Mouse (Mus musculus) Muller cell, postnatal 12 days (primary cell): Measurements from ENCODE around the gene Zfp658.

Experiments used
- DNase-seq: peaks from one replicate; pipeline ENCODE4 v3.0.0-alpha.2; 2015; ENCODE audit errors: inconsistent ontology term

Gene Zfp658

DNA sequence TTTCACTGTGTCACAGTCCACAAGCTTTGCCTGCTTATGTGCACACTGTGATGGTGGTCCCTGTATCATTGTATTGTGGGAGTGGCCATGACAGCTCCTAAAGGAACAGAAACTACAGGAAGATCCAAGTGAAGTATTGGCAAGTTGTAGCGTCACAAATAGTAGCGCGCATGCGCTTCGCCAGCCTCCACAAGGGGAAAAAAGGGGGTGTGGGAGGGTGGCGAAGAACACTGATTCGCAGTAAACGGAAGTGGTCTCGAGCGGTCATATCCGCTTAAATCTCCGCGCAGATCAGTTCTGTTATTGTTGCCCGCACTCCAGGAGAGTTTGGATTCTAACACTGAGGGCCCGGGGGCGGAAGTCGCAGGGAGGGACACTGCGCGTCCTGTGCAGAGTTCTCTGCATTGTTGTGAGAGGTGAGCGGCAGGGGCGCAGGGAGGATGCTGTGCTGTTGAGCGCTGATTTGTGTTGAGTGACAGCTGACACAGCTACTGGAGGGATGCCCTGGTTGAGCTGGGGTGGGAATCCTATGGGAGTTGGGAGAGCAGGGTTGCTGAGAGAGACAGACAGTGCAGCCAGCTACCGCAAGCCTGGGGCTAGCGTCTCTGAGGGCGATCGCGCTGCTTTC, at the start of gene Zfp658:
TSS of gene Zfp658 (plus strand) at position 251 of the 628 bp plus-strand sequence.
- DNase-seq, result peak; percentile 92

DNA sequence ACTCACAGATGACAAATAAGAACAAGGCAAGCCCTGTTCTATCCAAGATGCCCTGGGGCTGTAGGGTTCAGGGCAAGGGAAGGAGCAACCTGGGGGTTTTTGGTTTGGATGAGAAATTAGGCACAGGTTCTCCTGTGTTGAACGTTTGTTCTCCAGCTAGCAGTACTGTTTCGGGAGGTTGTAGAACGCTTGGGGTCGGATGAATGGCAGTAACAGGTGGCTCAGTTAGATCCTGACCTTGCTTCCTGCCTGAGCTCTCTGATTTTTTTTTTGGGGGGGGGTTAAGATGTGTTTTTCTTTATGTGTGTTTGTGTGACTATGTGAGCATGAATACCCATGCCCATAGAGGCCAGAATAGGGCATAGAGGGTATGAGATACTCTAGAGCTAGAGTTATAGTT, 49.5 kb upstream of the Zfp658 start:
- no peak for DNase-seq

DNA sequence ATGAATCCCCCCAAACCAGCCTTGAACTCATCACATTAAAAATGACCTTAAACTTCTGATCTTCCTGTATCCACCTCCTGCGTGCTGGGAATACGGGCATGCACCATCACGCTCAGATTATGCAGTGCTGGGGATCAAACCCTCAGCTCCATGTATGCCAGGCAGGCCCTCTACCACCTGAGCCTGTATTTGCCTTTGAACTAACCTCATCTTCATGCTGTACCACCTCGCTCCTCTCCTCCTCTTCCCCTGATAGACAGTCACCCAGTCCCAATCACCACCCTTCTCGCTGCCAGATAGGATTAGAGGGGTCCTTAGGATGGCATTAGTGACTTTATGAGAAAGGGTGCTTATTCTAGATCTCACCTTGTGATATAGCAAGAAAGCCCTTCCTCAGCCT, 47.0 kb upstream of the Zfp658 start:
- no peak for DNase-seq

DNA sequence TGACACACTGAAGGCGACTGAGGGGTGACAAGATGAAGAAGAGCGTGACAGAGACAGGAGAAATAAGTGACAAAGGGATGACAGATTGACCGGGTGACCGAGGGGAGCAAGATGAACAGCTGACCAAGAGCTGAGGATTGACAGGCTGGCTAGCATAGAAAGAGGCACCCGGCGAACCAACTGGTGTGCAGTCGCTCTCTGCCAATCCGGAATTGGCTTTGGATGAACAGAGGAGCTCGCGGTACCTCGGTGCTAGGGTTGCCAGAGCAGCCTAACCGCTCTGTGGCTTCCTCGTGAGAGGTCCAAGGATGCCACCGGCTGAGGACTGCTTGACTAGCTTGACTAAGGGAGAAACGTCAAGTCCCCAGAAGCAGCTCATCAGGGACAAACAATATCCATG, 43.7 kb upstream of the Zfp658 start:
- no peak for DNase-seq

DNA sequence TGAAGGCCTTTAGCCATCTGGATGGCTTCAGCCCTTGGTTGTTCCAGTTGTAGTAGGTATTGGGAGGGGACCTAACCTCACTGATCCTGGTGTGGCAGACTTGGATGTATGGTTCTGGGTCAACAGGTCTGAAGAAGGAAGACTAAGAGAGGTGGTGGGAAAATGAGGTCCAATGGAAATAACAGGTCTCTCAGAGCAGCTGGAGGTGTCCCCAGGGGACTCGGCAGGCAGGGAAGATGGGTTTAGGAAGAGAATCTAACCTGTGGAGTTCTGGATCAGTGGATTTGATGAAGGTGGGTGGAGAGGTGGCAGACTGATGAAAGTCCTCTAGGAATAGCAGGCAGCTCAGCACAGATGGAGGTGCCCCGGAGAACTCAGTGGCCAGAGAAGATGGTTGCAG, 39.3 kb upstream of the Zfp658 start:
- no peak for DNase-seq

DNA sequence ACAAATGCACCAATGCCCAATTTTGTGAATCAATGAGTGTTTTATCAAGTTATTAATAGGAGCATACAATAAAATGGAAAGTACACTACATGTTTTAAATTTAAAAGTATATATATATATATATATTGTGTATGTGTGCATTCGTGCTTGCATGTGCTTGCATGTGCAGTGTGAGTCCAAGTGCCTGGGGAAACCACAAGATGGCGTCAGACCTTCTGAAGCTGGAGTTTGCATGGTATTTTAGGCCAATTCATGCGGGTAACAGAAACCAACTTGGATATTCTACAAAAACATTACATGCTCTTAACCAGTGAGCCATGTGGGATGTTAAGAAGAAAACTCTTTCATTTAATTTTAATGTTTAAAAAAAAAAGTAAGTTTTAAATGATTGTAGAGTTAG, 36.7 kb upstream of the Zfp658 start:
- DNase-seq, result no peak

DNA sequence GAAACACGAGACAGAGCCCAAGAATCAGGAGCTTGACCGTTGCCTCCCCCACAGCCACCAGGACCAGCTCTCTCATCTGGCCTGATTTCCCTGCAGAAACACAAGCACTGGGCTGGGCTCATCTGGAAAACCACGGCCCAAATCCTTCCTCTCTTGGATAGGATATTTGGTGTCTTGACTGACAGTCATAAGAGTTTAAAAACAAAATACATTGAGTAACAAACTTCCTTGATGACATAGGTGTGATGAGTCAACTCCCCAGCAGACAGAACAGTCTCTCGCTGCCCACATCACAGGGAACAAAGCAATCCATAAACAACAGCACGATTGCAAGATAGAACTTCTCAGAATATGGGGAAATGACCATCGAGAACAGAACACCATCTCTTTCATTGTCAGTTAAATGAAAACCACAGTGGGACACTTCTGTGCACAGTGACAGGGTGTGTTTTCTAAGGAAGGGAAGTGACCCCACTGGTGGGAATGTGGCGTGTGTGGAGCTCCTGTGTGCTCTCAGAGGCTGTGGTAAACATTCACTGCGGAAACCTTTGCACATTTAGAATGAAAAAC, 31.8 kb upstream of the Zfp658 start:
- no peak for DNase-seq

DNA sequence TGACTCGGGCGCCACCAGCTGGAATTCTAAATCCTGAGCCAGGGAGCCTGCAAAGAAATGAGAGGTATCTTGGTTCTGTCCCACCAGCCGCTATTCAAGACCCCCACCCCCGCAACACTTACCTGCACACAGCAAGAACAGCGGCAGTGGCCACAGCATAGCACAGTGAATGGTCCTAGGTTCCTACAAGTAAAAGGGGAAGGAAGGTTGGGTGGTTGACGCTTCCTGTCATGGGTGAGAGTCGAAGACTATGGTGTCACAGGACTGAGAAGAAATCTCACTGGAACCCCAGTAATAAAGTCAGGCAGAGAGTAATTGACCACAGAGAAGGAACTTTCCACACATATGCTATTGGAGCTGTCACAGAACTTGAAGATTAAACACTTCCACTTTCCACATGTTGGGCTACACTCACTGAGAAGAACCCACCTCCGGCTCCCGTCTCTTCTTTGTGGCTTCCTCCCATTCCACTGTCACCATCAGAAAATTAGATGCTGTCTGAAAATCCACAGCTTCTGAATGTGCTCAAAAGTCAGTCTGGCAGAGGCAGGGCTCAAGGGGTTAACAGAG, 29.0 kb upstream of the Zfp658 start:
- no peak for DNase-seq

DNA sequence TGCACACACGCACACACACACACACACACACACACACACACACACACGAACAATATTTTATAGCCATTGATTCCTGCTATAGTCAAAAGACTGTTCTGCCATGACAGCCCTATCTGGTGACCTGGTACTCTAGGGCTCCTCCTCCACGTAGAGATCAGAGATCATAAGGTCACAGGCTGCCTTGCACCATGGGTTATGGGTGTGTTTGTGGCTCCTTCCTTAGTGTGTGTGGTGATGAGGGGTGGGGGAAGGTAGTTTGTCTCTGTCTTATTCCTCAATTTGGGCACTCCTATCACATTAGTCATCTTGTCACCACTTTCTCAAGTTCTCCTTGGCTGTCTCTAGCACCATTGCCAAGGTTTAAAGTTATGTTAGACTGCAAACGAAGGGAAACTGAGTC, 23.5 kb upstream of the Zfp658 start:
- no peak for DNase-seq

DNA sequence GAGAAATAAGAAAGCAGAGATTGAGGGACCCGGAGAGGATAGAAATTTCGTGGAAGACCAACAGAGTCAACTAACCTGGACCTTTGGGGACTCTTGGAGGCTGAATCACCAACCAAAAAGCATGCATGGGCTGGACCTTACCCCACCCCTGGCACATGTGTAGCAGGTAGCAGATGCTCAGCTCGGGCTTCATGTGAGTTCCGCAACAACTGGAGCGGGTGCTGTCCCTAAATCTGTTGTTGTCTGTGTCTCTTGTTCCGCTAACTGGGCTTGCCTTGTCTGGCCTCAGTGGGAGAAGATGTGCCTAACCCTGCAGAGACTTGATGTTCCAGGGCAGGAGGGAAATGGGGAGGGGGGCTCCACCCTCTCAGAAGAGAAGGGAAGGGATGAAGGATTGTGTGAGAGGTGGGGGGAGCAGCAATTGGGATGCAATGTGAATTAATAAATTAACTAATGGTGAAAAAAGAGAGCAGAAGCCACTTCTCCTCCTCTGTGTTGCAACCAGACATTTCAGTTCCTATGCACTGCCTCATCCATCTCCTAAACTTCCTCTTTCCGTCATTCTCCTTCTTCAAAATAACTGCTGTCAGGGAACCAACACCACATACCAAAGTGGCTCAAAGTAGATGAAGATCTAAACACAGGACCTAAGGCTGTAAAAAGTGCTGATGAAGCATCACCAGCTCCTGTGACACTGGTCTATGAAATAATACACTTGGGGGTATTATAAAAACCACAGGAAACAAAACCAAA, 17.7 kb upstream of the Zfp658 start, which contains the start of gene Cd33:
TSS of gene Cd33 (minus strand) at position 204 of the 753 bp plus-strand sequence.
- no peak for DNase-seq

DNA sequence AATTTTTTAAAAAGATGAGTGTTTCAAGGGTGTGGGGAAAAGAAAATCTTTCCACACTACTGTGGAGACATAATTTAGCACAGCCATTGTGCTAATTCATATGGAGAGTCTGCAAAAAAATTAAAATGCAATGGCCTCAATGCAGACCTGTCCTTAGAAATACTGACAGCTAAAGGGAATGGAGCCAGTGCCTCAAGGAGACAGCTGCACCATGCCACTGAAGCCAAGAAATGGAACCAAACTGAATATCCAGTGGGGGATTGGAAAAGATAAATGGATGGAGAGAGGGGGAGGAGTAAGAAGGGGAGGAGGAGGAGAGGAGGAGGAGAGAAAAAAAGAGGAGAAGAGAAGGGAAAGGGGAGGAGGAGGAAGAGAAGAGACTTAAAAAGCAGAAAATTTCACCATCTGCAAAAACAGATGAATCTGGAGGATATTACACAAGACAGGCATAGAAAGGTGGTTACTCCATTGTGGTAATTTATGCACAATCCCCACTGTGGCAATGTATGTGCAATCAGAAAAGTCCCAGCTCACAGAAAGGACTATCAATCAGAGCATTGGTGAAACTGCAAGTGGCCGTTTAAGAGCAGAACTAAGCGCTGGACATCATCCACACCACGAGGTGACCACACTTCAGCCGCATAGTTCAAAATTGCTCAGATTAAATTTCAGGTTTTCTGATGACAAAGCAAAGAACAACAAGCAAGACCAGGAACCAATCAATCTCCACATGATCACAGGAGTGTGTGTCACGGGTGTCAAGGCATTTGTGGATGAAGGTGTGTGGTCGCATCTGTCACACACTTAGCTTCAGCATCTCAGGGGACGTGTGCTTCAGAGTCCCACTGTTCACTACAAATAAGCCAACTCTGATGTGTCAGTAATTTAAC, 16.2 kb upstream of the Zfp658 start:
- no peak for DNase-seq

DNA sequence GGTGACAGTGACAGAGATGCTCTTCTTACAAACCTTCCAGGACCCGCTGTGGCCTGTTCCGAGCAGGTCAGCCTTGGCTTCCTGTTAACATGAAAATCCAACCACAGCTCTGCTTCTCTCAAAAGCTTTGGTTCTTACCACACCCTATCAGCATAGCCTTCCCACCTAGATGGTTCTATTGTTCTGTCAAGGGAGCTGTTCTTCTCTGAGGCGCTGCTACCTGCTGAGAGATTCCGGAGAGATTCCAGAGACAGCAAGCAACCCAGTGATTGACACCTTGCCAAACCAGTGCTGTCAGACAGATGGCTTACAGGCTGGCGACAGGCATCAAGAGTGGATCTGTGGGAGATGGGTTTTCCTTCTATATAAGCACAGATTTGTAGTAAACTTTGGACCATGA, 14.4 kb upstream of the Zfp658 start:
- no peak for DNase-seq

DNA sequence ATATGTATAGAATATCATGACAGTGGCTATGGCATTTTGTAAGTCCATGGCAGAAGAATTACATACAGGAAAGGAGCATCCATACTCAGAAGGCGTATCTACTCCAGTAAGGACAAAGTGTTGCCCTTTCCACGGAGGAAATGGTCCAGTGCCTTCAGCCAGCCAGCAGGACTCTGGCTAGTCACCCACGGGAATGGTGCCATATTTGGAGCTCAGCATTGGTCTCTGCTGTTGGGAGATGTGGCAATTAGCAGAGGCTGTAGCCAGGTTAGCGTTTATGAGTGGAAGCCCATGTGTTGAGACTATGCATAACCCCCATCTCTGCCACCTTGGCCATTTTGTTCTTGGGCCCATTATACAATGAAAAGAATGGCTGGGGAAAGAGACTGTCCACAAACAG, 13.8 kb upstream of the Zfp658 start:
- DNase-seq, result no peak

DNA sequence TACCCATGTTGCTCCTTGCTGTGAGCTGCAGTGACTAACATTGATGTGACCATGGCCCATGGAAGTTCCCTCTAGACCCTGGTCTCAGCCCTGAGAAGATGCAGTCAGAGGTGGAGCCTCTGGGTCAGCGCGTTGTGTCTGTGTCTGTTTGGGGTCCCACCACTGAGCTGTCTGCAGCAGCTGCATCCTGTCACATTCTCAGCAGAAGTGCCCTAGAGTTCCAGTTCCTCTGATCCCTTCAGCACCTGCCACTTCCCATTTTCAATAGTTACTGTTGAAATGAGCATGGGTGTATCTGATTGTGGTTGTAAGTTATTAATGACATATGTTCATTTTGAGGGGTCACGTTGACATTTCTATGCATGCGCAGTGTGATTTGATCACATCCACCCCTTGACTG, 8.9 kb upstream of the Zfp658 start:
- DNase-seq, result no peak

DNA sequence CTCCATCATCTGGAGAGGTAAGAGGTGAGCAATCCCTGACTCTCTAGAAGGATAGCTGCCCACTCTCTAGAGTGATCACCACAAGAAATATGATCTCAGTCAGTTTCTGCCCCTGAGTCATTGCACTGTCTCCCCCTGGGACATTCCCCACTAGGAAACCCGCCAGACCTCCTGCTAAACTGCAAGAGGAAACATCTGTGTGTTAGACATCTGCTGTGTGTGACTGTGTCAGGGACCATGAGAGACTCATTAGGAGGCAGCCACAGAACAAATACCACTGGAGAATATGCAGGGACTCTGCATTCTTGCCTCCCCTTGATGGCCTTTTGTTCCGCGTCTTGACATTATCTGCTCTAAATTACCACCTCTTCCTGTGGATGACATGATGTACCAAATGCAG, 7.5 kb upstream of the Zfp658 start:
- DNase-seq, result peak; percentile 42

DNA sequence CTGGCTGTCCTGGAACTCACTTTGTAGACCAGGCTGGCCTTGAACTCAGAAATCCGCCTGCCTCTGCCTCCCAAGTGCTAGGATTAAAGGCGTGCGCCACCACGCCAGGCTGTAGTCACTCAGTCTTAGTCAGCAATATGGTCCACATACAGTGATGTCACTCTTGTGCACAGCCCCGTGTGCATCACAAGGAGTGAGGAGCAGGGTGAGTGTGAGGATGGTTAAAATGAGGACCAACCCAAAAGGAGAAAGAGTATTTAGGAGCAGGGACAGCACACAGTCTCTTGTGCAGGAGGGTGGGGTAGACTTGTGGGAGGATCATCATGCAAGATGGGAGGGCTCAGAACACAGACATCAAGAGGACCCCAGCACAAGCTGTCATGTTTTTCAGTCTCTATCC, 6.7 kb upstream of the Zfp658 start:
- DNase-seq, result no peak

DNA sequence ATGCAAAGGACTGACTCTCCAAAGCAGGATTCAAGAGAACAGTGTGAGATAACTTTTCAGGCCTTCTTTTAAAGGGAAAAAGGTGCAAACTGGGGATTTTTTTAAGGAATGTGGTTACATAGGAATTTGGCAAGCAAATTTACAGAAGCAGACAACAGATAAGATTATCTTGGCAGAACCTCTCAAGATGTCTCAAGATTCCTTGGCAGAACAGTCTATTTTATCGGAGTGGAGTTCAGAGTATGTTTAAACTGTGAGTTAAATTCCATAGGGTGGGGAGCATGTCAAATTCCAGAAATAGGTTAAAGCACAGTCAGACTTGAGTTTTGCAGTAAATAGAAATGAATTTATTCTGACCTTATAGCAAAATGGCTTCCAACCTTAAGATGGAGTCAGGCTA, 5.2 kb upstream of the Zfp658 start:
- no peak for DNase-seq

DNA sequence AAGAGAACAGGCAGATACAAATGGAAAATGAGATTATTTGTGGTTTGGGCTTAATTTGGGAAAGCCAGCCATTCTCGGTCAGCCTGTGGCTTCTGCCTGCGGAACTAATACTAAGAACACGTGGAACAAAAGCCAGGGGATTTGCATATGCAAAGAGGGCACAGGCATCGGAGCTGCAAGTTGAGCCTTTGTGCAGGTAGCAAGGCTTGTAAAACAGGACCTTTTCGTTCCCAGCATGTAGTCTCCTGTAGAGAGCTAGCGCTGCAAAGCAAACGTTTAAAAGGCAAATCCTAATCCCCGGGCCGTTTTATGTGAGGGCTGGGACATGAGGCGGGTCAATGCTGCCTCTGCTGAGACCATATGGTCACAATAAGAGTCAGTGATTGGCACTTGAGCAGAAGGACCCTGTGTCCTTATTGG, 605 bp downstream of the Zfp658 start:
- DNase-seq, result no peak

DNA sequence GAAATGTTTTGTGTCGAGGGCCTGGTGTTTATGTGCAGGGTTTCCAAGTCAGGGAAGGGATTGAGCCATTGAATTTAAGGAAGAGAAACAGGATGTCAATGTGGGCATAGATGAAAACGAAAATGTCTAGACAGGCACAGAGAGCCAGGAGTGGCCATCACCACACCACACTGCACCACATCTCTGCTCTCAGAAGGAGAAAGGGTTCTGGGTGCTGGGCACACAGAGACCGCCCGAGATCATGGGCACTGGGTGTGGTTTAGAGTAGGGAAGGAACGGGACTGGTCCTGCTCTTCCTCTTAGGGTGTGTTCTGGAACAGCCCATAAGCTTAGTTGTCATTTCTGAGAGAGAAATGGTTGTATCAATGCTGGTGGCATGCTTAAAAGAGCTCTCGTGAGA, 1.2 kb downstream of the Zfp658 start:
- DNase-seq, result no peak

DNA sequence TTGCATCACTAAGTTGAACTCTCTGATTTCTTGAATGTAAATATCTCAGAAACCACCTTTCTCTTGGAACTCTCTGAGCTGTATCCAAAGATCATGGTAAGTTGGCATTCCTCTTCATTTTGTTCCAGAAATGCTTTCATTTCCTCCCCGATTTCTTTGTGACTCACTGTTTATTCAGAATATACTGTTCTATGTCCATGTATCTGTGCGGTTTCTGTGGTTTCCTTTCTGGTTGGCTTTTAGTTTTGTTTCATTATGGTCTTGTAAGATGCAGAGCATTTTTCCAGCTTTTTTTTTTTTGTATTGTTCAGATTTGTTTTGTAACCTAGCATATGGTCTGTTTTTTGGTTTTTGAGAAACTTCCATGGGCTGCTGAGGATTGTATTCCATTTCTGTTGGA, 9.2 kb downstream of the Zfp658 start:
- DNase-seq, result no peak

DNA sequence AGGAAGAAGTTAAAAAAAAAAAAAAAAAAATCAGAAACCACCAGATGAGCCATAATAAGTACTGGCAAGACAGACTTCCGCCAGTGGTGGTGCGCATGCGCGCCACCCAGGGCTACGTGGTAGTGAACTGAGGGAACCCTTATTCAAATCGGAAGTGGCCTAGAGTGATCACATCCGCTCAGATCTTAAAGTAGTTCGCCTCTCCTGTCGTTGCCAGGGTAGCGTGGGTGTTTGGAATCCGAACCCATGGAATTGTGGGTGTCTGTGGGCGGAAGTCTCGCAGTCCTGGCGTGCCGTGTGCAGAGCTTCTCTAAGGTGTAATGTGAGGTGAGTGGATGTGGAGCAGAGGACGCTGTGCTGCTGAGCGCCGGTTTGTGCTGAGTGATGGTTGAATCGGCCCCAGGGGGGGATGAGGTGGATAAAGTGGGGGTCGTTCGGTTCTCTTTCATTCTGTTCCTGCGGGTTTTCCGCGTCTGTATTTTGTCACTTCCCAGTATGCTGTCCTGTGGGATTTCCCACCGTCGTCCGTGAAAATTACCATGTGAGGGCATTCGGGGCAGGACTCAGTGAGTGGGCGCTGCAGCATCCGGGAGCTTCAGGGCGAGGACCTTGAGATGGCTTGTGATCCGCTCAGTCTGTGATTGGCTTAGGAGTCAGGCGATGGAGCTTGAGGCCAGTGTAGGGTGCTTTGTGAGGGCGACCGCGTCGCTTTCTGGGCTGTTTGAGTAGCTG, 17.6 kb downstream of the Zfp658 start, which contains the start of gene Zfp719:
TSS of gene Zfp719 (plus strand) at position 171 of the 732 bp plus-strand sequence.
- DNase-seq, result peak; percentile 98
